Mouse (Mus musculus) lung, postnatal 0 days (tissue): Measurements from ENCODE around the gene Fam184b.

Experiments used
- CTCF ChIP-seq: IDR thresholded peaks from 2 replicates; pipeline ENCODE4 v1.5.1; 2016; ENCODE audit warnings: antibody characterized with exemption, mild to moderate bottlenecking
- EP300 ChIP-seq: IDR thresholded peaks from 2 replicates; pipeline ENCODE4 v1.6.1; 2016; ENCODE audit warnings: antibody characterized with exemption, mild to moderate bottlenecking, control low read depth

DNA sequence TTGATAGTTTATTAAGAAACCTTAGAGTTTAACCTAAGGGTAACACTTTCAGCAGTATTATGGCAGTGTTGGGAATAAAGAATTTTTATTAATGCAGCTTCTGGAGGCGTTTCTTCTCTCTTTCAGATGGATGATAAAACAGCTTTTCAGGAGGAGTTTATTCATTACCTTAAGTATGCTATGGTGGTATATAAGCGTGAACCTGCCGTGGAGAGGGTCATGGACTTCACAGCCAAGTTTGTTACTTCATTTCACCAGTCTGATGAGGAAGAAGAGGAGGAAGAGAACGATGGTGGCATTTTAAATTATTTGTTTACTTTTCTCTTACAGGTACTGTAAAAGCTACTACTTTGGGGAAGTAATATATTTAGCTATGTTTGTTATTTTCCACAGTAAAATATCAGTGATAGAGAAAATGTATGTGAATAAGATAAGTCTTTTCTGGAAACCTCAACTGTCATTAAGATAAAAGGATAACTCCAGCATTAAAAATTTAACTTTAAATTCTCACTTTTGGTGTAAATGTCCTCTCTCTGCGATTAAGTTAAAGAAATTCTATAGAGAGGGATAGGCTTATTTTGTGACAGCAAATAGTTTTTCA lies 31.6 kb upstream of the Fam184b start:
- TF ChIP-seq CTCF (no peak), EP300 (no peak)
